Mouse (Mus musculus) retina, postnatal 7 days (tissue): Measurements from ENCODE around the gene Eya3.
"Not testable (repeated sequence)": the region's sequence is repeated elsewhere in the genome, so short reads cannot be mapped to it uniquely, and the experiment has no call there.

Source experiments
- DNase-seq: peaks from one replicate; pipeline ENCODE4 v3.0.0-alpha.2; 2012; ENCODE audit warnings: low read depth, low spot score

The Eya3 gene

DNA sequence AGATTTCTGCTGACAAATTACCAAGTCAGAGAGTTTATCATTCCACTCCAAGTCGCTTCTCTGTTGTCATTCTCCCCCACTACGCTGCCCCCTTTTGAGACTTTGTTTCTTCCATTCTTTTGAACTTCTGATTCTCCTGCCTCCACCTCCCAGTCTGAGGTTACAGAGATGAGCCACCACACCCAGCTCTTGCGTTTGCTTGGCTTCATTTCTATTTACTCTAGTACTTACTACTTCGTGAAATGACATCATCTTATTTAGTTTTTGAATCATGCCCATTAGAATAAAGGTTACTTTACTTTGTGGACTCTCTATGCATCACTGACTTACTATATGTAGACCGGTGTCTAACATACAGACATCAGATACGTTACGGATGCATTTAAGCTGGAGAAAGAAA is 8.7 kb downstream of the Eya3 start:
- DNase-seq = no peak

DNA sequence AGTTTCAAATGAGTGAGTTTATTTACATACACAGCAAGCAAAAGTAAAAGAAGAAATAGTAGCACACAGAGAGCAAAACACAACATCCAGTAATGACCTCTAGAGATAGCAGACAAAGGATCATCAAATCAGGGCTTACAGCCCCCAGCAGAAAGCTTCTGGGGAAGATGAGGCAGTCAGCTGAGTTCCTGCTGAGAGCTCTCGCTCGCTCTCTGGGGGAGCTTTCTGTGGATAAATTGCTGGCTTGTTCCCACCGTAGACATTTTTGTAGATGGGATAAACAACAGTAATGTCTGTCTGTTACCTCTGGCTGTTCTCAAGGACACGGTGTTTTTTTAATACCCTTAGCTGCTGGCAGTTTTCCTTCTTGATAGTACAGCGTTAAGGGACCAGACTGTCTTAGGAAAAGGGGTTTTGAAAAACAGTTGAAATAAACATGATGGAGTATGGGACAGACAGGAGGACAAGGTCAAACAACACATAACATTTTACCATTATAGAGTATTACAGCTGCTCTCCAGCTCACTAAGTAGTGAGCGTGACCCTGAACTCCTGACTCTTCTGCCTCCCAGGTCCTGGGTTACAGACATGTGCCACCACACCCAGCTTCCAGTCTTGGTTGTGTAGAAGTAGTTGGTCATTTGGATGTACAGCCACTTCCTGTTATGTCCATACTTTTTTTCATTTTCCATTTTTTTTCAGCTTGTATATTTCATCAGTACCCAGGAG is 10.6 kb downstream of the Eya3 start:
- DNase-seq = no peak

DNA sequence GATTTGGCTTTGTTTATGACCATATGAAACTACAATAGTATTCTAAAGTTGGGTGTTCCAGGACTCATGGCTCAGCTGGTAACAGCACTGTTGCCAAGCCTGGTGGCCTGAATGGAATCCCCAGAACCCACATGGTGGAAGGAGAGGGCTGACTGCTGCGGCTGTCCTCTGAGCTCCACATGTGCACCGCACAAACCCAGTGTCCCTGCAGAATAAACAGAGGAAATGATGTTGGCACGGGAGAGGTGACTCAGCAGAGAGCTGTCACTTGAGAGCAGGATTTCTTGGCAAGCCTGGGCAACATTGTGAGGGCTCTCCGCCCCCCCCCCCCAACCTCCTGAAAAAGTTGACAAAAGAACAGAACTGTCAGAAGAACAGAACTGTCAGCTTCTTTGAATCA is 14.1 kb downstream of the Eya3 start:
- no peak for DNase-seq

DNA sequence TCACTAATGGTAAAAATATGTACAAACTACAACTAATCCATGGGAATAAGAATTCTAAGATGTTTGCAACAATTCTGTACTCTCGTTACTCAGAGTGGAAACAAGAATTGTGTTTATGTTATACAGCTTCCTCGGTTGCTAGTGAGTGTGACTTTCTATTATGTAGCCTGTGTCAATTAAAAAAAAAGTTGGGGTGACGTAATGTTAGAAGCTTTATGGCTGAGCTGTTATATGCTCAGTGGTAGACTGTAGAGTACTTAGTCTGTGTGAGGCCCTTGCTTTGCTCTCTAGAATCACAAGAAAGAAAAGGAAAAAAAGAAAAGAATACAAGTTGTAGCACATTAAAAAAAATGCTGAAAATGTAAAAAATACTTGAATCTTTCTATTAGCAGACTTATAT is 15.0 kb downstream of the Eya3 start:
- DNase-seq = no peak

DNA sequence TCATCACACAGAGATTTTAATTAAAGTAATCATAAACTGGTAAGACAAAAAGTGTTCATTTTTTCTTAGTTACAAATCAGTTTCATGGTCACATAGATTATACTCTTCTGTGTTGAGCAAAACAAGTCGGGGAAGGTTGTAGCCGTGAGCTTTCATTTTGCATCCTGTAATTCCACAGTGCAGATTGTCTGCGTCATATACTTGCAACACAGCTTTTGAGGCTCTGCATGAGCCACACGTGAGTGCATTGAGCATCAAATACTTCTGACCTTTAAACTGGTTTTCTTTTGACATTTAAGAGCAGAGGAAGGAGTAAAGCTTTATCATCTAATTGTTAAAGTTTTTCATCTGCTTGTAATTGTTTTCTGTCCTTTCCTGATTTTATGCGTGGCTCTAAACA is 16.5 kb downstream of the Eya3 start:
- DNase-seq = no peak

DNA sequence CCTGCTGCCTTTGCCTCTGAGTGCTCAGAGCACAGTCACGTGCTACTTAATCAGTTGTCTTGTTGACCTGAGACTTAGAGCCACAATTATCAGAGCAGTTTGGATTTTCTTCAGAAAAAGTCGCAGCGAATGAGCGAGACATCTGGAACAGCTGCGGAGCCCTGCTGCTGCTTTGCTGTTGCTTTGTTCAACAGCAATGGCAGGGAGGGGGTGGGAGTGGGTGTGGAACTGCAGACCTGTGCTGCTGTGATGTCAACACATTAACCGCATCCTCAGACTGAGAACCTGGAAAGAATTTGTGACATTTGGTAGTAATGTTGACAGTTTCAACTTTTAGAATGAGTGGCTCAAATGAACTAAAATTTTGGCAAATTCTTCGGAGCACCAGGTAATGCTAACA is 20.3 kb downstream of the Eya3 start:
- no peak for DNase-seq

DNA sequence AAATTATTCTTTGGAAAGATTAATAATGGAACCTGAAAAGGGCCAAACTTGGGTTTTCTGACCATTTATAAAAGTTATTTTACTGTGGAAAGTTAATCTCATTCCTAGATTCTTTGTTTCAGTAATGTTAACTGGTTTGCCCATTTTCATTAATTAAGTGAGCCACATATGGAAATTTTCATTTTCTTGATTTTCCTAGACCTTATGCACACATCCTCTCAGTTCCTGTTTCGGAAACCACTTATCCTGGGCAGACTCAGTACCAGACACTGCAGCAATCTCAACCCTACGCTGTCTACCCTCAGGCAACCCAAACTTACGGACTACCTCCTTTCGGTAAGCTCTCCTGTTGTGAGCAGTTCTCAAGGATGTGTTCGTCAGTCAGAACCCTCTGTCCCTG is 33.9 kb downstream of the Eya3 start:
- no peak for DNase-seq

DNA sequence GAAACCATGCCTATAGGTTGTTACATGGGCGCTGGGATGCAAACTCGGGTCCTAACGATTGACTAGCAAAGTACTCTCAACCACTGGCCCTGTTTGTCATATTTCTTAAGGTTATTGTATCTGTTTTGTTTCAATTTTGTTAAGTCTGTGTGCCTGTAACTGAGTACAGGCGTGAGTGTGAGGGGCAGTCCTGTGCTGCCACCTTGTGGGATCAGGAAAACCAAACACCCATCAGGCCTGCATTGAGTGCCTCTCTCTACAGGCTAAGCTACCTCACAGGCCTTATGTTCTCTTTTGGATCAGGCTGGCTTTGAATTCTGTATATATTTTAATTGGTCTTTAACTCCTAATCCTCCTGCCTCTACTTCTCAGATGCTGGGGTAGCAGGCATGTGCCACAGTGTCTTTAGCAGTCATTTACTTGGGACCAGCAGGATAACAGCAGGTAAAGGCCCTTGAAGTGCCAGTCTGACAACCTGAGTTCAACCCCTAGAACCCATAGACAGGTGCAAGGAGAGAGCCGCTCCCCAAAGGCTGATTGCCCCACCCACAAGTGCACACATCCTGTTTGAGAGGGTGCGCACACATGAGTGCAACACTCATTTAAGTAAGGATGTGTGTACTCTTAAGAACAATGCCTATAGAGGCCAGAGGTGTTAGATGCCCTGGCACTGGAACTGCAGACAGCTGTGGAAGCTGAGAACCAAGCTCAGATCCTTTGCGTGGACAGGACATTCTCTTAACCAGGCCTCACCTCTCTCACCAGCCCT is 38.2 kb downstream of the Eya3 start:
- no peak for DNase-seq

DNA sequence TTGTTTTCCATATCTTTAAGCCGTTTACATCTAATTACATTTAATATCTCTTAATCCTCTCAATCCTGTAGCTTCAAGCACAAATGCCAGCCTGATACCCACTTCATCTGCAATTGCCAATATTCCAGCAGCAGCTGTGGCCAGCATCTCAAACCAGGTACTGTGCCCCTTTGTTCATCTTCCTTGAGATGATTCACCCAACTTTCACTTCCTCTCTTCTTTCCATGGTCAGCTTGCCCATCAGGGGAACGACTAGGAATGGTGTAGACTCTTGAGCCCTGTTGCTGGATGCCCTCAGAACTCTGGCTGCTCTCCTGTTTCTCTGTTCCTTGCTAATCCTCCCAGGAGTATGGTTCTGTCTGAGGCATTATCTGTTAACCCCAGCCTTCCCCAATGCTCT is 50.8 kb downstream of the Eya3 start:
- no peak for DNase-seq

DNA sequence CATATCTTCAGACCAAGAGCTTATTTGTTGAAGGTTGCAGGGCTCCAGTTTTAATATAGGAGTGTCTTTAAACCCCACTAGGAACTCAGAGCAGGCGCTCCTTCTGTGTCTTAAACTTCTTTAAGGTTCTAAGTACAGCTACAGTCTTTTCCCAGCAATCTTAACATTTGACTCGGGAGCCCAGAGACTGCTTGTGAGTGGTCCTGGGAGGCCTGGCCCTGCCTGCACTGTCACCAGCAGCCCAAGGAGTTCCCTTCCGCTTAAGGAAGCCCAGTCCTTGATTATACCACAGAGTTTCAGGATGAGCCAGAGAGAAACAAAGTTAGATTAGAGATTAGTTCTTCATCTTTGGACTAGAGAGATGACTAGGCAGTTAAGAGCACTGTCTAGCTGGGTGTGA is 54.6 kb downstream of the Eya3 start:
- no peak for DNase-seq

DNA sequence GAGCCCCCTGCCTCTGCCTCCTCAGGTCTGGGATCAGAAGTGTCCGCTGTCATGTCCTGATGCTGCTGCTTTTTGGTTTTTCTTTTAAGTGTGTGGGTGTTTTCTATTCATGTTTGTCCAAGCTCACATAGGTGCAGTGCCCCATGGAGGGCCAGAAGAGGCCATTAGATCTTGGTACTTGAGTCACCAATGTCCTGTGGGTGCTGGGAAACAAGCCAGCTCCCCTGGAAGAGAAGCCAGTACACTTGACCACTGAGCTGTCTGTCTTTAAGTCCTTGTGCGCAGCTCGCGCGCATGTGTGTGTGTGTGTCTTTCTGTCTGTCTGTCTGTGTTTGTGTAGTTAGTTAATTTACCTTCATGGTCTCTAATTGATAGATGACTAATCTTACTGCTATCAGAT is 63.3 kb downstream of the Eya3 start:
- no peak for DNase-seq

DNA sequence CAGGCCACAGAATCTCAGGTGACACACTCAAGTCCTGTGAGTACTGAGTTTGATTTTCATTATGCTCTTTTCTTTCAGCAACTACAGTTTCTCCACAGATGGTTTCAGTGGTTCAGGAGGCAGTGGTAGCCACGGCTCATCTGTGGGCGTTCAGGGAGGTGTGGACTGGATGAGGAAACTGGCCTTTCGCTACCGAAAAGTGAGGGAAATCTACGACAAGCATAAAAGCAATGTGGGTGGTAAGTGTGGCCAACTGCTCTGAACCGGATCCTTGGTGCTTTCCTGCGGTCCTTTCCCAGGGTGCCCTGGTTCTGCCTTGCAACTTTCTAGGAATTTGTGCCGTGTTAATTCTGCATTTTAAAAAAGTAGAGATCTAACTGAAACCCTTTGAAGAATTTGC is 68.1 kb downstream of the Eya3 start:
- DNase-seq = no peak

DNA sequence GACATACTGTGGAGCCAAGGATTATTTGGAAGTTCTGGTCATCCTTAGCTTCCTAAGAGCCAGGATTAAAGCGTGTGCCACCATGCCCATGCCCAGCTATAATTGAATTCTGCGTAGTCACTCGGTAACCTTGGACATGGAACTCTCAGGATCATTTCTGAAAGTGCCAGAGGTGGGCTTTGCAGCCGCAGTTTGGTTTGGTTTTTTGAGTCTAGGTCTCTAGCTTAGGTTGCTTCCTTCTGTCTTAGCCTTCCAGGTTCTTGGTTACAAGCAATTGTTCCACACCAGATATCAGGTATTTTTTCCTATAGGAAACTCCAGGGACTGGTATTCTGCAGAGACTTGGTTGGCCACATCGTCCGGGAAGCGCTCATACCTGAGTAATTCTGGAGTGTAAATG is 74.4 kb downstream of the Eya3 start:
- no peak for DNase-seq

DNA sequence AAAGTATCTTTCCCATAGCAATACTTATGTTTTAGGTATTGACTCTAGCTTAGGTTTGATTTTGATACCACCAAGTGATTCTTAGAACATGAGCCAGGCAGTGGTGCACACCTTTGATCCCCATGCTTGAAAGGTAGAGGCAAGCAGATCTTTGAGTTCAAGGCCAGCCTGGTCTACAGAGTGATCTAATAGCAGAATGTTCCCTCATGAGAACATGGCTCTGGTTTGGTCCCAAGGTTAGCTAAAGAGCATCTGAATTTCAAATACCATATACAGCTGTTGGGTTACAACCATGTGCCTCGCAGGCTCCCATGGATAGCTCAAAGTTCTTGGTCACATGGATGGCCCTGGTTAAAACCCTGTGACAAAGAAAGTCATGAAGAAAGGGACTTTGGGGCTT is 79.5 kb downstream of the Eya3 start:
- no peak for DNase-seq

DNA sequence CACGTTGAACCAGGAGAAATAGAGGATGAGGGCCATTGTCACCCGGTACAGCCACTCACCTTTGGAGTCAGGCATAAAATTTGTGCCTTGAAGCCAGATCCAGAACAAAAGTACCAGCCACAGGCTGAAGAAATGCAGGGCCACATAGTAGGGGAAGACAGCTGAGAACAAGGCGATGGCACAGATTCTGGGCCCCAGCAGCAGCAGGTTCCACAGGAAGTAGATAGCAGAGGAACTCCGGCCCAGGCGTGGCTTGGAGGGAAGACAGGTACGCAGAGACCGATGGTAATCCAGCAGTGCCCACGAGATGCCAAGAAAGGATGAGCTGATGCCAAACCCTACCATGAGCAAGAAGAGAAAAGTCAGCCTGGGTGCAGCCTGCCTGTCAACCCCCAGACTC is 89.4 kb downstream of the Eya3 start:
- DNase-seq = no peak

DNA sequence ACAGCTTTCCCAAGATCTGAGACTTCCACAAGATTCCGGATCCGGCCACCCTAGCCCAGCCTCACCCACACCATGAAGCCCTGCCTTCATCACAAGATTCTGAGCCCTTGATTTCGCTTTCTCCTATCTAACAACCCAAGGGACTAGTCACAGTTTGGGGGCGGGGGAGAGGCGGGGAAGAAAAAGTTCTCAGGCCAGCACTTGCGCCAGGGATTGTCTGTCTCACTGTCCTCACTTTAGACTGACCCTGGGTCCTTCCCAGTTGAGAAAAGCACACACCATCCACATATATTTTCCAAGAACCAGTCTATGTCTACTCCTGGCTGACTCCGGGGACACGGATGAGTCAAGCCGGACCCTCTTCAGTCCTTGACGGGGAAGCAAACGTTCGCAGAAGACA is 92.8 kb downstream of the Eya3 start:
- no peak for DNase-seq

DNA sequence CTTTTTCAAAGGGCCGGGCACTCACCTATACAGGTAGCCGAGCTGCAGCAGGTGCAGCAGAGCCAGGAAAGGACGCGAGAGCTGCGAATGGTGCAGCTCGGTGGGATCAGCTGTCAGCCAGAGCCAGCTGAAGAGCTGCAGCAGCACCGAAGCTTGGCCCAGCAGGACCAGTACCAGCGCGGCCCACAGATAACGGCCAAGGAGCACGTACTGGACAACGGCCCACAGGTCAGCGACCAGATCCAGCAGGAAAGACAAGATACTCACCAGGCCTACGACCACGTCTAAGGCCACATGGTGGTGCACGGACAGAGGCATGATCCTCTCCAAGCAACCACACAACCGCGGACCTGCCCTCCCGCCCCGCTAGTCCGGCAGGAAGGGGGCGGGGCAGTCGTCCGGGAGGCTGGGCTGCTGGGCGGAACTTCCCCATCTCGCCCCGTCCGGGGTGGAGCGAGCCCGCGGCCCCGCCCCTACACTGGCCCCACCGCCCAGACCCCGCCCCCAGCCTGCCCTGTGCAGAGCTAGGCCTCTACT is 93.4 kb downstream of the Eya3 start, which contains the start of gene Xkr8:
Gene Xkr8, minus strand, starts transcription at position 399 of the 537 bp plus-strand sequence.
- DNase-seq = peak; percentile 59

DNA sequence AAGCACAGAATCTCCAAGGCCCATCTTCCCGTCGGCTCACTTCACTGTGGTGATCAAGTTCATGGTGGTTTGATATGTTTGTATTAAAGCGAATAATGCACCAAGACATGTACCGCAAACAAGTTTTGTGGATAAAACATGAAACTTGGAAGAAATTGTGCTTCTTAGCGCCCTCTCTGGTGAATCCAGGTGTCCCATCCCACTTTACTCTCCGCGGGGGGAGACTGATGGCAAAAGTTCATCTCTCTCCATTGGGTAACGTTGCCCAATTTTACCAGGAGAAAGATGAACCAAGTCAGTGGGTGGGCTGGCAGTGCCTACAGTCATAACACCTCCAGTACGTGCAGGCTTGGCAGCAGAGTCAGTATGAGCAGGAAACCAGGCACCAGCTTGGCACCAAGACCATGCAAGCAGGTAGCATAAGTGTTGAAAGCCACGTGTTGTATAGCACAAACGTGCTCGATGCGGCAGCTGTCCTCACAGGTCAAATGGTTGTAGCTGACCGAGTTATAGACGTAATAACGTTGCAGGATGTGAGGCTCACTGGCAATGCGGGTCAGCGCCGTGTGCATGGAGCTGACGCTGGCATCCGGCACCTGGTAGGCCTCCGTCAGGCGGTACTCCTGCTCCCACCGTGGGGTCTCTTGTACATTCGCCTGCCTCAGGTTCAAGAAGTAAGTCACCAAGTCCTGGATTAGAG is 94.4 kb downstream of the Eya3 start:
- DNase-seq = no peak

DNA sequence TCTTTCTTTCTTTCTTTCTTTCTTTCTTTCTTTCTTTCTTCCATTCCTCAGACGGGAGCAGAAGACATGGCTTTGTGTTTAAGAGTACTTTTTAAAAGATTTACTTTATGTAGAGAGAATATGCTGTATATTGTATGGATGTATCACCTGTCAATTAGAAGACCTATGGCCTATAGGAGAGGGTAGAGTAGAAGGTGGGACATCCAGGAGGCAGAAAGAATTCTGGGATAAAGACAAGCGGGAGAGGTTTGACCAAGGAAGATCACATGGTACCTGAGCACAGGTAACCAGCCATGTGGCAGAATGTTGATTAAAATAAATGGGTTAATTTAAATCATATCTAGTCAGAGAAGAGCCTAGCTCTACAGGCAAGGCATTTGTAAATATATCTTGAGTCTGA is 96.0 kb downstream of the Eya3 start:
- DNase-seq = no peak

DNA sequence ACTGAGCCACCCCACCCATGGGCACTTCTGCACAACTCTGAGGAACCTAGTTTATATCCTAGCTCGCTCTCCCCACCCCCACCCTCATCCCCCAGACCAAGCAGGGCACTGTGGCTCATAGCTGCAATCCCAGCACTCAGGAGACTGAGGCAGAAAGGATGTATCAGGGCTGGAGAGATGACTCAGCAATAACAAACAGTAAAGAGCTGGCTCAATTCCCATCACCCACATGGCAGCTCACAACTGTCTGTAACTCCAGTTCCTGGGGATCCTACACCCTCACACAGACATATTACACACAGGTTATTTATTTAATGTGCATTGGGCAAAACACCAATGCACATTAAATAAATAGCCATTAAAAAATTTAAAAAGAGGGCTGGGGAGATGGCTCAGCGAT is 96.6 kb downstream of the Eya3 start:
- DNase-seq = no peak

DNA sequence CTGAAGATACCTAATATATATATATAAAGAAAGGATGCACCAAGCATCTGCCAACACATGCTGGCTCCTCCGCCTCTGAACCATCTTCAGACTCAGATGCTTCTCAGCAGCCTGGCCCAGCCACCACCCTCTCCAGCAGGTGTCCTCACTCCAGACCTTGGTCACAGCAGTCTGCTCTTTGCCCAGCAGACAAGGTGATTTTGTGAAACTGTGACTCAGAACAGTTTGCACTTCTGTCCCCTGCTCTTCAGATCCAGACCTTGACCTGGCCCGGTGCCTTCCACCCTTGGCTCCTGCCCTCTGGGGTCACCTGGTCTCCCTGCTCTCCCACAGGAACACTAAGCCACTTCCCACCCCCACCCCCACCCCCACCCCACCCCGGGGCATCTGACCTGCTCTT is 97.1 kb downstream of the Eya3 start:
- no peak for DNase-seq

DNA sequence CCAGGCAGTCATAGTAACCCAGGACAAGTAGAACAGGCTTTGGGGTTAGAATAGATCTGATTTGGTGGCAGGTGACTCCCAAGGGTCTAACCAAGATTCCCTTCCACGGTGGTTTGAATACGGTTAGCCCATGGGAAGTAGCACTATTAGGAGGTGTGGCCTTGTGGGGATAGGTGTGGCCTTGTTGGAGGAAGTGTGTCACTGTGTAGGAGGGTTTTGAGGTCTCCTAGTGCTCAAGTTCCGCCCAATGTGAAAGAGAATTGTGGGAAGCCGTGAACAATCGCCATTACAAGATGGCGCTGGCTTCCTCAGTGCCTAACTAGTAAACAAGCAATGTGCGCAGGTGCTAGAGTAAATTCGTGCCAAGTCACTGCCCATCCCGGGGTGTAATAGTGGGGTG is 98.4 kb downstream of the Eya3 start:
- DNase-seq = not testable (repeated sequence)

DNA sequence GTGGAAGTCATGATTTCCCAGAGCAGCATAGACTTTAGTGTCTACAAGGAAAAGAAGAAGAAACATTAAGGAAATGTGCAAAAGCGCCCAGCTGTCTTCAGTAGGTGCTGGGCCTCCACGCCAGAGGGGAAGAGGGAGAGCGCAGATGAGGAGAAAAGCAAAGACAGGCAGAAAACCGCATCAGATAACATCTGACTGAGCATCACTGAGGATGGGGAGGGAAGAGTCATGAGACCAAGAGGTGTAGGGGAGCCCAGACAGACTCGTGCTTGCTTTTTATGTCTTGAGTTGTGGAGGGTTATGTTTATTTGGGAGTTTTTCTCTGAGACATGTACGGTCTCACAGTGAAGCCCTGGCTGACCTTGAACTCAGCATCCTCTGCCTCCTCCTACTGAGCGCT is 102.7 kb downstream of the Eya3 start:
- DNase-seq = no peak
